Mouse (Mus musculus) stomach, postnatal 0 days (tissue): ENCODE data around the gene E030018B13Rik.

Source experiments
- CTCF ChIP-seq: IDR thresholded peaks from 2 replicates; pipeline ENCODE4 v1.5.1; 2016; ENCODE audit warnings: antibody characterized with exemption, low read depth, mild to moderate bottlenecking, moderate library complexity
- EP300 ChIP-seq: optimal IDR thresholded peaks from 2 replicates; pipeline ENCODE3; 2016; ENCODE audit warnings: antibody characterized with exemption

DNA sequence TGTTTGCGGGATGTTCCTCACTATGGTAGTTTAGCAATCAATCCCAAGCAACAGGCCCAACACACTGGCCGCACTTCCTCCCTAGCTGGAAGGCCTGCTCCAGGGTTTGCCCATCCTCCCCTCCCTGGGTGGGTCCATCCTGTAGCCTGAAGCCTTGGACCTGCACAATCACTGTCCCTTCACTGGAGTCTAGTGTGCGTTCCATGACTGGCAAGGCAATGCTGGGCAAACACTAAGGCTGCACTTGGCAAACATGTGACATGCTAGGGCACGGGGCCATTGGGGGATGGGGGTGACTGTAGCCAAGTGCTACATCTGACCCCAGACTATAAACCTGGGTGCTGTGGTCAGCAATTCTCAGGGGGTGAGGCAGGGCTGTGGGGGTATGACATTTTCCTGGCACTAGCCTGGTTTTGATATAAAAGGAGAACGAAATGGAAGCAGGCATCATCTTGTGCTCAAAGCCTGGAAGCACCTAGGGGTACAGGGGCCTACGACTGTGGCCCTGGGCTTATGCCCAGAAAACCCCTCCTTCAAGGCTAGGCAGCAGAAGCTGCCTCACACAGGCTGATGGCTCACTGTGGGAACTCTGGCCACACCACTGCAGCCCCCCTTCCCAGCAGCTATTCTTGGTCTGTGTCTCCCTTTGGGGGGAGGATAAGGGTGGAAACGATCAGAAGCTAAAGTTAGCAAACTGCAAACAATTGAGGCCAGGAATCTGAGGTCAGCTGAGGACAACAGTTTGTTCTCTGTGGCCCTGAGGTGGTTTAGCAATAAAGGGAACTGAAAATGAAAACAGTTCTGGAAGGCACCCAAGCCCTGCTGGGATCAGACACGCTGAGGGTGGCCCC, 5.0 kb upstream of the E030018B13Rik start:
- TF ChIP-seq CTCF (no peak), EP300 (no peak)
